Mouse (Mus musculus): ENCODE measurements around the gene Dnajc5g. TPM values are rescaled to one million over a fixed set of nuclear protein-coding genes. Genes with fewer than 3 reads are reported as not detected.

Dnajc5g gene
- polyA plus RNA-seq, 1 experiment from 2014 or later, result not detected

GRCm38 (mm10) chr5:31094799-31095691, 11.0 kb upstream of the Dnajc5g start:
- H3K9ac ChIP-seq (replicated peaks; ENCODE audit: low read depth), result no peak overlapping the region
- no peaks in the 10 kb centered on the region for H3K9me3 ChIP-seq (ENCODE audit: low read length)
- ATAC-seq (peak; percentile 83), DNase-seq (ENCODE audit: low spot score) (peak; percentile 76)
- under 1% methylated on average over 58 of the region's 59 CpGs for WGBS
- peak overlapping the region; percentile 30 for H3K4me3 ChIP-seq (ENCODE audit: low read depth, low read length)
- no peaks in the 10 kb centered on the region for H3K36me3 ChIP-seq (ENCODE audit: insufficient read depth, low read length)
- no peak overlapping the region for H3K27ac ChIP-seq (ENCODE audit: low read length)
- peaks cover 15% of the 10 kb centered on the region for H3K4me1 ChIP-seq (ENCODE audit: insufficient read depth, low read depth, low read length)
- H3K27me3 ChIP-seq (replicated peaks; ENCODE audit: insufficient read depth, low read length), result peaks cover 58% of the 10 kb centered on the region
- TF ChIP-seq EP300 (IDR thresholded peaks at IDR 0.05) (no peak), CTCF (IDR thresholded peaks at IDR 0.05) (peak; percentile 55)
- peak overlapping the region; percentile 54 for H3K4me2 ChIP-seq (replicated peaks; ENCODE audit: low read depth, low read length)

GRCm38 (mm10) chr5:31095711-31096480, 10.2 kb upstream of the Dnajc5g start:
- 27% methylated on average over 11 of the region's 11 CpGs for WGBS
- no peak overlapping the region for H3K27ac ChIP-seq (ENCODE audit: low read length)
- no peak overlapping the region for H3K9ac ChIP-seq (replicated peaks; ENCODE audit: low read depth)
- peaks cover 57% of the 10 kb centered on the region for H3K27me3 ChIP-seq (replicated peaks; ENCODE audit: insufficient read depth, low read length)
- ATAC-seq (no peak), DNase-seq (ENCODE audit: low spot score) (no peak)
- peaks cover 15% of the 10 kb centered on the region for H3K4me1 ChIP-seq (ENCODE audit: insufficient read depth, low read depth, low read length)
- H3K4me2 ChIP-seq (replicated peaks; ENCODE audit: low read depth, low read length), result peak overlapping the region; percentile 54
- no peak for TF ChIP-seq CTCF (IDR thresholded peaks at IDR 0.05)
- no peak for TF ChIP-seq EP300 (IDR thresholded peaks at IDR 0.05)
- peak overlapping the region; percentile 30; the same call in 1 of the 2 replicates for H3K4me3 ChIP-seq (ENCODE audit: low read depth, low read length)
- H3K9me3 ChIP-seq (ENCODE audit: low read length), result no peaks in the 10 kb centered on the region
- H3K36me3 ChIP-seq (ENCODE audit: insufficient read depth, low read length), result no peaks in the 10 kb centered on the region

GRCm38 (mm10) chr5:31108000-31108490, 2.0 kb downstream of the Dnajc5g start, which contains the start of gene Slc30a3:
Slc30a3 (minus strand) TSS chr5:31108237.
- H3K4me1 ChIP-seq (ENCODE audit: insufficient read depth, low read depth, low read length), result no peaks in the 10 kb centered on the region
- DNase-seq (ENCODE audit: low spot score) (no peak), ATAC-seq (no peak)
- H3K9ac ChIP-seq (replicated peaks; ENCODE audit: low read depth), result no peak within 1 kb of the TSS
- H3K27me3 ChIP-seq (replicated peaks; ENCODE audit: insufficient read depth, low read length), result no peaks in the 10 kb centered on the region
- 90% methylated on average over 18 of the region's 18 CpGs for WGBS
- no peak within 1 kb of the TSS for H3K4me2 ChIP-seq (replicated peaks; ENCODE audit: low read depth, low read length)
- no peak within 1 kb of the TSS for H3K27ac ChIP-seq (ENCODE audit: low read length)
- H3K4me3 ChIP-seq (ENCODE audit: low read depth, low read length), result no peak within 1 kb of the TSS
- no peaks in the 10 kb centered on the region for H3K36me3 ChIP-seq (ENCODE audit: insufficient read depth, low read length)
- no peak for TF ChIP-seq EP300 (IDR thresholded peaks at IDR 0.05)
- no peak for TF ChIP-seq CTCF (IDR thresholded peaks at IDR 0.05)
- no peaks in the 10 kb centered on the region for H3K9me3 ChIP-seq (ENCODE audit: low read length)

- H3K9ac ChIP-seq (replicated peaks; ENCODE audit: low read depth), result no peak overlapping the region
- no peak for ATAC-seq
- TF ChIP-seq EP300 (IDR thresholded peaks at IDR 0.05), result no peak
- TF ChIP-seq CTCF (IDR thresholded peaks at IDR 0.05), result peak; percentile 63
- H3K36me3 ChIP-seq (ENCODE audit: insufficient read depth, low read length), result no peaks in the 10 kb centered on the region
- H3K4me2 ChIP-seq (replicated peaks; ENCODE audit: low read depth, low read length), result no peak overlapping the region
- H3K4me3 ChIP-seq (ENCODE audit: low read depth, low read length), result no peak overlapping the region
- no peaks in the 10 kb centered on the region for H3K27me3 ChIP-seq (replicated peaks; ENCODE audit: insufficient read depth, low read length)
- H3K4me1 ChIP-seq (ENCODE audit: insufficient read depth, low read depth, low read length), result no peaks in the 10 kb centered on the region
- WGBS, result 25% methylated on average over 7 of the region's 7 CpGs
- H3K9me3 ChIP-seq (ENCODE audit: low read length), result no peaks in the 10 kb centered on the region
- no peak overlapping the region for H3K27ac ChIP-seq (ENCODE audit: low read length)
- DNase-seq (ENCODE audit: low spot score), result peak; percentile 31
These were observed 4.7 kb downstream of the Dnajc5g start for GRCm38 (mm10) chr5:31110781-31111180.

GRCm38 (mm10) chr5:31116354-31116753, 10.3 kb downstream of the Dnajc5g start, which contains the start of gene Trim54:
Trim54 (plus strand) TSS chr5:31116712.
- no peaks in the 10 kb centered on the region for H3K4me1 ChIP-seq (ENCODE audit: insufficient read depth, low read depth, low read length)
- TF ChIP-seq CTCF (IDR thresholded peaks at IDR 0.05), result no peak
- TF ChIP-seq EP300 (IDR thresholded peaks at IDR 0.05), result no peak
- H3K4me2 ChIP-seq (replicated peaks; ENCODE audit: low read depth, low read length), result no peak within 1 kb of the TSS
- DNase-seq (ENCODE audit: low spot score) (no peak), ATAC-seq (no peak)
- 19% methylated on average over 3 of the region's 3 CpGs for WGBS
- H3K27me3 ChIP-seq (replicated peaks; ENCODE audit: insufficient read depth, low read length), result no peaks in the 10 kb centered on the region
- no peaks in the 10 kb centered on the region for H3K9me3 ChIP-seq (ENCODE audit: low read length)
- H3K9ac ChIP-seq (replicated peaks; ENCODE audit: low read depth), result no peak within 1 kb of the TSS
- H3K36me3 ChIP-seq (ENCODE audit: insufficient read depth, low read length), result no peaks in the 10 kb centered on the region
- no peak within 1 kb of the TSS for H3K4me3 ChIP-seq (ENCODE audit: low read depth, low read length)
- no peak within 1 kb of the TSS for H3K27ac ChIP-seq (ENCODE audit: low read length)

GRCm38 (mm10) chr5:31116912-31117311, 10.8 kb downstream of the Dnajc5g start:
- no peak overlapping the region for H3K4me2 ChIP-seq (replicated peaks; ENCODE audit: low read depth, low read length)
- no peak overlapping the region for H3K9ac ChIP-seq (replicated peaks; ENCODE audit: low read depth)
- no peaks in the 10 kb centered on the region for H3K36me3 ChIP-seq (ENCODE audit: insufficient read depth, low read length)
- DNase-seq (ENCODE audit: low spot score) (no peak), ATAC-seq (no peak)
- no peak overlapping the region for H3K27ac ChIP-seq (ENCODE audit: low read length)
- 23% methylated on average over 10 of the region's 10 CpGs for WGBS
- H3K9me3 ChIP-seq (ENCODE audit: low read length), result no peaks in the 10 kb centered on the region
- no peaks in the 10 kb centered on the region for H3K27me3 ChIP-seq (replicated peaks; ENCODE audit: insufficient read depth, low read length)
- H3K4me1 ChIP-seq (ENCODE audit: insufficient read depth, low read depth, low read length), result no peaks in the 10 kb centered on the region
- H3K4me3 ChIP-seq (ENCODE audit: low read depth, low read length), result no peak overlapping the region
- TF ChIP-seq CTCF (IDR thresholded peaks at IDR 0.05) (no peak), EP300 (IDR thresholded peaks at IDR 0.05) (no peak)

All from lung, postnatal 0 days (tissue).